Mouse (Mus musculus) neural tube, embryonic 12.5 days (tissue): ENCODE measurements around the gene Marcksl1. TPM values are rescaled to one million over a fixed set of nuclear protein-coding genes. Genes with fewer than 3 reads are reported as not detected.
"Not testable (repeated sequence)": the region's sequence is repeated elsewhere in the genome, so short reads cannot be mapped to it uniquely, and the experiment has no call there.

Source experiments
- ATAC-seq: fragments of 200-750 bp; cut with Nextera tagmentation; 2 replicates; pipeline ENCODE4 v1.8.0; 2017; ENCODE audit warnings: low read depth, mild to moderate bottlenecking, moderate TSS enrichment, moderate library complexity; ENCODE audit not compliant: low FRiP score
- H3K27ac ChIP-seq: fragments of 300-500 bp; sonication (generic); 2 replicates; pipeline ENCODE4 v1.5.1; 2016
- H3K27me3 ChIP-seq: fragments of 300-500 bp; sonication (generic); replicated peaks from 2 replicates; pipeline ENCODE4 v1.6.1; 2016; ENCODE audit warnings: mild to moderate bottlenecking
- H3K36me3 ChIP-seq: fragments of 300-500 bp; sonication (generic); 2 replicates; pipeline ENCODE4 v1.6.1; 2016; ENCODE audit warnings: mild to moderate bottlenecking
- H3K4me1 ChIP-seq: fragments of 300-500 bp; sonication (generic); 2 replicates; pipeline ENCODE4 v1.6.1; 2016
- H3K4me2 ChIP-seq: fragments of 300-500 bp; sonication (generic); replicated peaks from 2 replicates; pipeline ENCODE4 v1.6.1; 2016; ENCODE audit warnings: mild to moderate bottlenecking
- H3K4me3 ChIP-seq: fragments of 300-500 bp; sonication (generic); 2 replicates; pipeline ENCODE4 v1.5.1; 2016
- H3K9ac ChIP-seq: fragments of 300-500 bp; sonication (generic); 2 replicates; pipeline ENCODE4 v1.6.1; 2016; ENCODE audit warnings: mild to moderate bottlenecking
- H3K9me3 ChIP-seq: fragments of 300-500 bp; sonication (generic); 2 replicates; pipeline ENCODE4 v1.6.1; 2016; ENCODE audit warnings: mild to moderate bottlenecking
- WGBS: fragments of 180-500 bp; shearing (Covaris S2); methylation state at CpG from one replicate; pipeline ENCODE4 v1.1.7; 2016; 5-methylcytosine and 5-hydroxymethylcytosine counted together
- polyA plus RNA-seq: library from polyadenylated mRNA; unstranded; fragments of >200 nt; fragmentation: Nextera tagmentation; extraction: Ambion mirVana; gene quantifications from 2 replicates; pipeline ENCODE4 v1.2.1, GENCODE M21; 2016

Marcksl1 gene
- polyA plus RNA-seq, 1 experiment from 2014 or later = 2,122 TPM

DNA sequence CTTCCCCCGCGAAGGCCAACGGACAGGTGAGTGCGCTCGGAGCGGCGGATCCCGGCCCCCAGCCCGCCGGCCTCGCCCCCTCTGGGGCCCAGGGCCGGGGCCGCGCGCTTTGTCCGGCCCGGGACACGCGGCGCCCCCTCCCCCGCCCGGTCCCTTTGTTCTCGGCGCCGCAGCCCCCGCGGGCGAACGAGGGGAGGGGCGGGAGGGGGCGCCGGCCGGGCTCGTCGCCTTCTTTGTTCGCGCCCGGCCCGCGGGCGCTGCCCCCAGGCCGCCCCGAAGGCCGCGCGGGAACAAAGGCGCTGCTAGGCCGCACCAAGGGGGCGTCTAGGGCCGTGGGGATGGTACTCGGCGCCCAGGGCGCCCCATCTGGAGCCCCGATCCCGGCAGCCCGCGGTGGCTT, 510 bp downstream of the Marcksl1 start:
- Histone ChIP-seq H3K9ac (peak overlapping the region; percentile 100), H3K27ac (peak overlapping the region; percentile 99), H3K4me1 (peaks cover 52% of the 10 kb centered on the region), H3K27me3 (no peaks in the 10 kb centered on the region), H3K36me3 (peaks cover 36% of the 10 kb centered on the region), H3K9me3 (no peaks in the 10 kb centered on the region), H3K4me3 (peak overlapping the region; percentile 100), H3K4me2 (peak overlapping the region; percentile 93)
- peak; percentile 32 for ATAC-seq
- 1% methylated on average over 56 of the region's 57 CpGs for WGBS

DNA sequence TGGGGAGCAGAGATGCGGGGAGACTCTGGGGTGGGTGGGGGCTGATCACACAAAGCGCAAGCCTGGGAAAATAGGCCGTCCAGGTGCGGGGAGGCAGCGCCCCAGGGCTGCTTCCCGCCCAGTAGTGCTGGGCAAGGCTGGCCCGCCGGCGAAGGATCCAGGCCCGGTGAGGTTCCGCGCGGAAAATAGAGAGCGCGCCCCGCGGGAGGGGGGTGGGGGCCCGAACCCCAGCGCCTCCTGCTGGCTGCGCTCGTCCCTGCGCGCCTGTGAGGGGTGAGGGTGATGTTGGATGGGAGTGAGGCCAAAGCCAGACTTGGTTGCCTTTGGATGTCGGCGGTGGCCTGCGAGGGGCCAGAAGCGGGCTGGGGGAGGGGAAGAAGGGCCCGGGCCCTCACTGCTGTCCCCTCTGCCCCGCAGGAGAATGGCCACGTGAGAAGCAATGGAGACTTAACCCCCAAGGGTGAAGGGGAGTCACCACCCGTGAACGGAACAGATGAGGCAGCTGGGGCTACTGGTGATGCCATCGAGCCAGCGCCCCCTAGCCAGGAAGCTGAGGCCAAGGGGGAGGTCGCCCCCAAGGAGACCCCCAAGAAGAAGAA, 1.0 kb downstream of the Marcksl1 start:
- peak; percentile 41 for ATAC-seq
- H3K27ac ChIP-seq = peak overlapping the region; percentile 99
- under 1% methylated on average over 35 of the region's 35 CpGs for WGBS
- no peaks in the 10 kb centered on the region for H3K27me3 ChIP-seq
- no peaks in the 10 kb centered on the region for H3K9me3 ChIP-seq
- peaks cover 47% of the 10 kb centered on the region for H3K4me1 ChIP-seq
- H3K36me3 ChIP-seq = peaks cover 37% of the 10 kb centered on the region
- H3K4me3 ChIP-seq = peak overlapping the region; percentile 100
- H3K4me2 ChIP-seq = peak overlapping the region; percentile 93
- peak overlapping the region; percentile 100 for H3K9ac ChIP-seq

DNA sequence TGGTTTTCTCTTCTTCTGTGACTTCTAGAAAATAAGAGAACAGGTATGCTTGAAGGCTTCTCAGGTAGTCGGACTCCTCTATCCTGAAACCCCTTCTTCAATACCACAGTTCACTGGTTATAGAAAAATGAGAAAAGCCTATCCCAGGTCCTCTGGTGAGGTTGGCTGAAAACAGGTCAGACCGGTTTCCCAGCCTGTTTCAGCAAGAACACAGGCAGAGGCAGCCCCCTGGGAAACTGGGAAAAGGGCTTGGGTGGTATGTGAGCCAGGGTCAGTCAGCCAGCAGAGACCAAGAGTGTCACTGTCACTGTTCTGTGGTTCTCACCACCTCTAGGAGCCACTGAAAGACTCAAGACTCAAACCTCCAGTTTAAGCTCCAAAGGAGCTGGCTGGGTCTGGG, 3.5 kb downstream of the Marcksl1 start:
- H3K27me3 ChIP-seq = no peaks in the 10 kb centered on the region
- no peak overlapping the region for H3K4me3 ChIP-seq
- ATAC-seq = no peak
- 66% methylated on average over 2 of the region's 2 CpGs for WGBS
- H3K4me2 ChIP-seq = no peak overlapping the region; the same call in 1 of the 2 replicates
- peaks cover 59% of the 10 kb centered on the region for H3K36me3 ChIP-seq
- no peak overlapping the region for H3K27ac ChIP-seq
- H3K4me1 ChIP-seq = peaks cover 26% of the 10 kb centered on the region
- no peak overlapping the region for H3K9ac ChIP-seq
- H3K9me3 ChIP-seq = no peaks in the 10 kb centered on the region

DNA sequence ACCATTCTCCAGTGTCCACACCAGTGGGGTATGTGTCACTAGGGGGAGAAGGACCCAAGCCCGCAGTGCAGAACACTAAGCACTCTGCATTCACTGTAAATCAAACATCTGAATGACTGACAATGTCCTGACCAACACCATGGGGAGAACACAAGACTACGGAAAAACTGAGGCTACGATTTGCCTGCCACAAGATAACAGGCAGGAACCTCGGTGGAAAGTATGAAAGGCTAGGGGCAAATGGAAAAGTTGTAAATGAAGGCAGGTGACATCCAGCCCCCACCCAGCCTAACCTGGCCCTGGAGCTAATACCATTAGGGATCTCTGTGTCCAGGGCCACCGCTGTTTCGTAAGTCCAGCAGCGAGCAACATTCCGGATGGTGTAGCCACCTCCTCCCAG, 5.1 kb downstream of the Marcksl1 start:
- peaks cover 75% of the 10 kb centered on the region for H3K36me3 ChIP-seq
- H3K4me3 ChIP-seq = no peak overlapping the region
- no peaks in the 10 kb centered on the region for H3K27me3 ChIP-seq
- peaks cover 12% of the 10 kb centered on the region for H3K4me1 ChIP-seq
- H3K9ac ChIP-seq = no peak overlapping the region
- no peak overlapping the region for H3K27ac ChIP-seq
- no peak overlapping the region for H3K4me2 ChIP-seq
- H3K9me3 ChIP-seq = no peaks in the 10 kb centered on the region
- WGBS = 95% methylated on average over 8 of the region's 8 CpGs
- no peak for ATAC-seq

DNA sequence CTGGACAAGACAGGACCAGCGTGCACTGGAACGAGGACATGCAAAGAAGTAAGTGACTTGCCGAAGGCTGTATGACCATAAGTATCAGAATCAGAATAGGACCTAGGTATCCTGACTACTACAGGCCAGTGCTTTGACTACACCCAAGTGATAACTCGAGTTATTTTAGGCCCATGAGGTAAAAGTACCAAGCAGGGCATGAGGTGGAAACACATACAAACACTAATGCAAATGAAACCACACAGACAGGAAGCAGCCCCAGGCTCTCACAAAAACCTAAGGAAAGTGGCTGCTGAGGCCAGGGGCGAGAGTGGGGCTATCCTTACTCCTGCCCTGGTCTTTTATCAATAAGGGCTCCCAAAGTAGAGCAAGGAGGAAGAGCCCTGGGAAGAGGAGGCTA, 12.0 kb downstream of the Marcksl1 start:
- H3K9me3 ChIP-seq = no peaks in the 10 kb centered on the region
- peaks cover 87% of the 10 kb centered on the region for H3K36me3 ChIP-seq
- no peaks in the 10 kb centered on the region for H3K4me1 ChIP-seq
- H3K9ac ChIP-seq = no peak overlapping the region
- no peaks in the 10 kb centered on the region for H3K27me3 ChIP-seq
- H3K4me2 ChIP-seq = no peak overlapping the region
- WGBS = 89% methylated on average over 5 of the region's 5 CpGs
- ATAC-seq = no peak
- no peak overlapping the region for H3K4me3 ChIP-seq
- H3K27ac ChIP-seq = no peak overlapping the region

DNA sequence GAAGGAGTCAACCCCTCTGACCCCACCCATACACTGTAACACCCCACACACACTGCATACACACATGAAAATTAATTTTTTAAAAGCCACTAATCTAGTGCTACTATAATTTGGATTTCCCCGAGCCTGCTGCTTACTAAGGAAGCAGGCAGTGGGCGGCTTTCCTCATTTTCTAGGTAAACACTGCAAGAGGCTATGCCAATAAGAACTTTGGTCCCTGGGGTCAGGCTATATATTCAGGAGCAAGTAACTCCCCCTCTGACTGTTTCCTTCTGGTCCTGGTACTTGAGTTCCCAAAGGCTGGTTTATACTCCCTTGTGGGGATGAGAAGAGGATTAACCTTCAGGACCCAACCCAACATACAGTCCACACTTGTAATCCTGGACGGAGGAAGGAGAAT, 12.5 kb downstream of the Marcksl1 start:
- Histone ChIP-seq H3K27me3 (no peaks in the 10 kb centered on the region), H3K27ac (no peak overlapping the region), H3K4me3 (no peak overlapping the region), H3K36me3 (peaks cover 87% of the 10 kb centered on the region), H3K9ac (no peak overlapping the region), H3K9me3 (no peaks in the 10 kb centered on the region), H3K4me2 (no peak overlapping the region), H3K4me1 (no peaks in the 10 kb centered on the region)
- 95% methylated on average over 3 of the region's 3 CpGs for WGBS
- ATAC-seq = no peak

DNA sequence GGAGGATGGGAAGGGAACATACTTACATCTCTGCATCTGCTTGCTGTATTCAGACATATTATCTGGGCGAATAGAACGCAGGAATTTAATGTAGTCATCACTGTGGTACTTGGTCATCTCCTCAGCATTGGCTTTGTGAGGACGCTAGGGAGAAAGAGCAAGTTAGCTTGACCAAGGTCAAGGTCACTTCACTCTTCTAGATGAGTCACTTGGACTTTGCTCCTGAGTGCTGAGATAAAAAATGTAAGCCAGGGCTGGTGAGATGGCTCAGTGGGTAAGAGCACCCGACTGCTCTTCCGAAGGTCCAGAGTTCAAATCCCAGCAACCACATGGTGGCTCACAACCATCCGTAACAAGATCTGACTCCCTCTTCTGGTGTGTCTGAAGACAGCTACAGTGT, 15.5 kb downstream of the Marcksl1 start:
- H3K27me3 ChIP-seq, H3K4me1 ChIP-seq, ATAC-seq, H3K4me2 ChIP-seq, H3K27ac ChIP-seq, H3K4me3 ChIP-seq, H3K9ac ChIP-seq, H3K9me3 ChIP-seq: not testable (repeated sequence)
- peaks cover 81% of the 10 kb centered on the region for H3K36me3 ChIP-seq
- WGBS = 95% methylated on average over 6 of the region's 6 CpGs

DNA sequence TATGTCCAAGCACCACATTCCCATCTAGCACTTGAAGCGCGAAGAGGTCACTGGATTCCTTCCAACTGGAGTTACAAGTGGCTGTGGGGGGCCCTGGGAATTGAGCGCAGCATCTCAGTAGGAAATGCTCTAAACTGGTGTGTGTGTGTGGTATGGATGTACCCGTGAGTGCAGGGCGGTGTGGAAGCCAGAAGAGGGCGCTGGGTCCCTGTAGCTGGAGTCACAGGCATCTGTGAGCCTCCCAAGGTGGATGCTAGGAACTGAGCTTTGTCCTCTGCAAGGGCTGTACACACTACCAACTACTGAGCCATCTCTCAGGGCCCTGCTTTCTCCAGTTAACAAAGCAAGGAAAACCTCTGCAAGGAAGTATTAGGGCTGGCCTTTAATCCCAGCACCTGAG, 26.6 kb downstream of the Marcksl1 start:
- no peaks in the 10 kb centered on the region for H3K9me3 ChIP-seq
- H3K4me1 ChIP-seq = peaks cover 25% of the 10 kb centered on the region
- H3K4me2 ChIP-seq = no peak overlapping the region
- H3K4me3 ChIP-seq = no peak overlapping the region
- no peak overlapping the region for H3K27ac ChIP-seq
- H3K9ac ChIP-seq = no peak overlapping the region
- no peak for ATAC-seq
- no peaks in the 10 kb centered on the region for H3K27me3 ChIP-seq
- 90% methylated on average over 6 of the region's 6 CpGs for WGBS
- peaks cover 18% of the 10 kb centered on the region; the same call in 1 of the 2 replicates for H3K36me3 ChIP-seq

DNA sequence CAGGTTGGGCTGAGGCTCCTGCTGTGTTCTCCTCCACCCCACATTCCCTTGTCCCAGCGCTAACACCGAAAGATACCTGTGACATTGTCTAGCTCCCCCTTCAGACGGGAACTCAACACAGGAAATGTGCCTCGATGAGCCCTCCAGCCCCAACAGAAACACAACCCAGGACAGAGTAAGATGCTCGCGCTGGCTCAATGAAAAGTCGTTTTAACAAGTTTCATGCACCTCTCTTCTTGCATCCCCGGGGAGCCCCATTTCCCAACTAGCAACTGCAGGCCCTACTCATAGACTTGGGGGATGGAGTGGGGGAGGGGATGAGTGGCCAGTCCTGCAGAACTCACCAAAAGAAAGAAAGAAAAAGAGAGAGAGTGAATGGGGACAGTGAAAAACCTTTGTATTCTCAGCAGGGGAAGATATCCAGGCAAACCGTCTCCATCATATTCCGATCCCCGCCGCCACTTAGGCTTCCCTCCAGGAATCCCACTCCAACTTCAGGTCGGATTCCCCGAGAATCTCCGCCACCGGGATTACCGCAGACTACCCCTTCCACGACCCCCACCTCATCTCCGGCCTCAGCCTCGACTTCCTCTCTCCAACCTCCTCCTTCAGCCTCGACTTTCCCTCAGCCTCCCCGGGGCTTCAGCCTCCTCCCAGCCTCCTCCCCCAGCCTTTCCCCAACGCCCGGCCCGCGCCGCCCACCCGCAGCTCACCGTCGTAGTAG, 28.6 kb downstream of the Marcksl1 start:
- peak overlapping the region; percentile 82 for H3K9ac ChIP-seq
- peak; percentile 57 for ATAC-seq
- under 1% methylated on average over 30 of the region's 30 CpGs for WGBS

DNA sequence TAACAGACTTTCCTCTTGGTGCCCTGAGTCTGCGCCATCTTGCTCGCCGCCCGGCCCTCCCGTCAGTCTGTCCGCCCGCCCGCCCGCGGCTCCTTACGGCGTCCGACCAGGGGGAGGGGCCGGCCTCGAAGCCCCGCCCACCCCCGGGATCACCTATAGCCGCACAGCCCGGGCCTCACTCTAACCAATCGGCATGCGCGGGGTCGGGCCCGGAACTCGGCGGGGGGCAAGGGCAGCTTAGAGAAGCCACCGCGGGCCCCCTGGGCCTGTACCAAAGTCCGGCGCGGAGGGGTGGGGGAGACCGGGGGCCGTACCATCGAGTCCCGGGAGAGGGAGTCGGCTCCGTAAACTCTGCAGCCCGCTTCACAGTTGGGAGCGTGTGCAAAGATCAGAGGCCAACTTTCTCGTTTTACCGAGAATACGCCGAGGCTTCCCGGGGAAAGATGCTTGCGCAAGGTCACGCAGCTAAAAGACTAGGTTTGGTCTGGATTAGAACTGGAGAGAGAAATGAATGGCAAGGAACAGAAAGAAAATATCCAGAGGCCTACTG, 29.3 kb downstream of the Marcksl1 start, which contains the start of gene Hdac1:
Gene Hdac1 (minus strand): TSS at position 122 of the 550 bp plus-strand sequence.
- Histone ChIP-seq H3K9me3 (no peaks in the 10 kb centered on the region), H3K27me3 (no peaks in the 10 kb centered on the region), H3K4me2 (peak within 1 kb of the TSS; percentile 80), H3K4me3 (peak within 1 kb of the TSS; percentile 87), H3K36me3 (peaks cover 8% of the 10 kb centered on the region; the same call in 1 of the 2 replicates), H3K27ac (peak within 1 kb of the TSS; percentile 59; the same call in 1 of the 2 replicates), H3K9ac (peak within 1 kb of the TSS; percentile 82), H3K4me1 (peaks cover 25% of the 10 kb centered on the region)
- peak; percentile 99 for ATAC-seq
- WGBS = 2% methylated on average over 46 of the region's 46 CpGs

More for the DNA sequence above, 28.6 kb downstream of the Marcksl1 start:
- H3K4me3 ChIP-seq = peak overlapping the region; percentile 87
- H3K27me3 ChIP-seq = no peaks in the 10 kb centered on the region
- peak overlapping the region; percentile 59; the same call in 1 of the 2 replicates for H3K27ac ChIP-seq
- H3K36me3 ChIP-seq = peaks cover 8% of the 10 kb centered on the region; the same call in 1 of the 2 replicates
- no peaks in the 10 kb centered on the region for H3K9me3 ChIP-seq
- peak overlapping the region; percentile 80 for H3K4me2 ChIP-seq
- H3K4me1 ChIP-seq = peaks cover 25% of the 10 kb centered on the region

DNA sequence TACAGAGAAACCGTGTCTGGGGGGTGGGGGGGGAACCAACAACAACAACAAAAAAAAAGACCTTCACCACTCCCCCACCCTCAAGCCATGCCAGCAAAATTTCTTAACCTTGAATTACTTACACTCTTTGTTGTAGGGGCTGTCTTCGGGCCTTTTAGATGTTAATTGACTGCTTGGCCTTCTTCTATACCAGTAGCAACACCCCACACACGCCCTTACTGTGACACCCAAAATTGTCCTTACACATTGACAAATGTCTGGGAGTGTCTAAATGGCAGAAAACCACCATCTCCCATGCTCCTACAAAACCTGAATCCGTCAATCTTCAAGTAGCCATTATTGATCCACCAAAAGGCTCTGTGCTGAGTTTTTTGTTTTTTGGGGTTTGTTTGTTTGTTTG, 30.7 kb downstream of the Marcksl1 start:
- ATAC-seq = no peak
- WGBS = 81% methylated on average over 4 of the region's 4 CpGs

DNA sequence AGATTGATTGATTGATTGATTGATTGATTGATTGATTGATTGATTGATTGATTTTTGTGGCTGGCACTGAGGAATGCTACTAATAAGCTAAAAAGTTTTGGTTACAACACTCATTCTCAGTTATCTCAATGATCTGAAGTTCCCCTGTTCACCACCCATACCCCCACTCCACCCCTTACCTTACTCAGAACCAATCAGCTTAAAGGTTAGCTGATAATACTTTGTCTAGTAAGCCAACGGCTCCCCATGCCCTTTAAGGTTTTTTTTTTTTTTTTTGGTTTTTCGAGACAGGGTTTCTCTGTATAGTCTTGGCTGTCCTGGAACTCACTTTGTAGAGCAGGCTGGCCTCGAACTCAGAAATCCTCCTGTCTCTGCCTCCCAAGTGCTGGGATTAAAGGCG, 34.2 kb downstream of the Marcksl1 start:
- not testable (repeated sequence) for H3K27ac ChIP-seq, H3K4me1 ChIP-seq, H3K36me3 ChIP-seq, H3K27me3 ChIP-seq, H3K4me2 ChIP-seq, H3K9me3 ChIP-seq, H3K4me3 ChIP-seq, H3K9ac ChIP-seq, ATAC-seq
- WGBS = 92% methylated on average over 4 of the region's 4 CpGs

More for the DNA sequence above, 30.7 kb downstream of the Marcksl1 start:
- peaks cover 8% of the 10 kb centered on the region; the same call in 1 of the 2 replicates for H3K36me3 ChIP-seq
- H3K9ac ChIP-seq = no peak overlapping the region
- H3K4me1 ChIP-seq = peaks cover 25% of the 10 kb centered on the region
- no peaks in the 10 kb centered on the region for H3K9me3 ChIP-seq
- H3K27me3 ChIP-seq = no peaks in the 10 kb centered on the region
- no peak overlapping the region for H3K4me3 ChIP-seq
- H3K4me2 ChIP-seq = no peak overlapping the region
- H3K27ac ChIP-seq = no peak overlapping the region
